ENCODE assay signal across 11 mouse cellular contexts in genomic region chr12:110797842-110798431, GRCm38 (mm10). TPM values are rescaled to one million over a fixed set of nuclear protein-coding genes. Genes with fewer than 3 reads are reported as not detected.
DNase-seq lines count a peak whose midpoint lies in the region; ATAC-seq and TF ChIP-seq lines count a peak whose summit lies in the region.
"Had no signal": no experiment of that assay in that cellular context is flagged by ENCODE, and none has a peak within 500 bp of the region (broad histone marks: within the 10 kb centered on the region; RNA-seq: fewer than 3 reads in every experiment).

No protein-coding gene starts in this region.

- TF ChIP-seq CTCF in heart, adult 2 months (IDR thresholded peaks at IDR 0.05), result no peak
- no peak for TF ChIP-seq CTCF in C2C12 (IDR thresholded peaks at IDR 0.05; ENCODE audit: control insufficient read depth, insufficient read depth, insufficient read length)

- peaks cover 6% of the 10 kb centered on the region for H3K4me1 ChIP-seq in heart, adult 2 months (ENCODE audit: control insufficient read depth, insufficient read depth, low read length)

- no peaks in the 10 kb centered on the region for H3K36me3 ChIP-seq in heart, adult 2 months (ENCODE audit: control insufficient read depth, insufficient read depth, low read length)
- H3K36me3 ChIP-seq in C2C12 (ENCODE audit: control insufficient read depth, insufficient read depth), result peaks cover 3% of the 10 kb centered on the region

- intact Hi-C loops in heart, adult 2 months (cut with DNase I), result no loop called here
- intact Hi-C loops in heart, postnatal 25 days (cut with DNase I), result no loop called here

- peak in 1 of 2 experiments; percentile 42 for DNase-seq in heart, adult 2 months
- DNase-seq in heart, postnatal 25 days (ENCODE audit: low spot score), result no peak
- peak; percentile 13 to 42 for DNase-seq in heart, adult 9 months (ENCODE audit: low spot score in 2 of 2)
- DNase-seq in kidney, postnatal 25 days, result peak; percentile 71 to 86
- DNase-seq in retina, embryonic 14.5 days (ENCODE audit: low spot score), result no peak
- no peak for DNase-seq in spleen, postnatal 36 days (ENCODE audit: low spot score in 2 of 2)
- DNase-seq: embryo, embryonic 11 days; layer of hippocampus, adult 9-11 months; lung, embryonic 14.5 days had no signal

- TF ChIP-seq EP300 in heart, adult 2 months (IDR thresholded peaks at IDR 0.05; ENCODE audit: insufficient read depth, low read depth, low read length), result no peak

- H3K9ac ChIP-seq in heart, adult 2 months (ENCODE audit: low read depth, low read length), result no peak overlapping the region
- H3K9ac ChIP-seq: lung, embryonic 14.5 days had no signal

- peak overlapping the region; percentile 9; the same call in 1 of the 2 replicates for H3K27ac ChIP-seq in heart, adult 2 months

- H3K4me3 ChIP-seq in heart, adult 2 months, result no peak overlapping the region
- H3K4me3 ChIP-seq in C2C12 (ENCODE audit: insufficient read depth, poor library complexity, severe bottlenecking), result no peak overlapping the region

- no peaks in the 10 kb centered on the region for H3K27me3 ChIP-seq in heart, adult 2 months (ENCODE audit: control insufficient read depth, insufficient read depth, low read length)
- H3K27me3 ChIP-seq in C2C12 (ENCODE audit: control insufficient read depth, insufficient read depth, insufficient read length), result no peaks in the 10 kb centered on the region

- no peak for TF ChIP-seq POLR2A in heart, adult 2 months (IDR thresholded peaks at IDR 0.05; ENCODE audit: insufficient read depth, low read depth, low read length)

- no peak for ATAC-seq in CD4-positive, CD25-positive, alpha-beta regulatory T cell, adult 4 months

- peaks cover 3% of the 10 kb centered on the region for H3K79me3 ChIP-seq in C2C12 (ENCODE audit: low read depth)

- no peaks in the 10 kb centered on the region; the same call in 1 of the 2 replicates for H3K79me2 ChIP-seq in heart, adult 2 months (replicated peaks; ENCODE audit: control insufficient read depth, insufficient read depth, low read length)
- H3K79me2 ChIP-seq in C2C12 (ENCODE audit: control insufficient read depth, insufficient read depth), result peaks cover 18% of the 10 kb centered on the region

- WGBS in heart, adult 2 months, result 66% methylated on average over 10 of the region's 10 CpGs

- no peak overlapping the region for H3ac ChIP-seq in C2C12 (ENCODE audit: control insufficient read depth, insufficient read length, low read depth)

TF ChIP-seq in C2C12, 6 proteins besides CTCF, POLR2A, EP300 and RAD21:
- TF ChIP-seq CEBPB (IDR thresholded peaks at IDR 0.05; ENCODE audit: low read depth) (no peak), FOSL1 (IDR thresholded peaks at IDR 0.05; ENCODE audit: insufficient read depth, low read length, poor library complexity, severe bottlenecking) (no peak), MAX (IDR thresholded peaks at IDR 0.05) (peak; percentile 95), USF1 (IDR thresholded peaks at IDR 0.05; ENCODE audit: low read depth) (no peak), MYOD1 (IDR thresholded peaks at IDR 0.05; ENCODE audit: control insufficient read depth, insufficient read length, low read depth) (peak; percentile 54)

RNA-seq across cellular contexts. Expression of gene Mok, which starts 42.8 kb away (rescaled TPM):
- under 1 TPM; 0.36 to 0.86 TPM for total RNA-seq in heart, adult 2 months (2021)
- 0.82 and 1.1 TPM in 2 replicates for polyA plus RNA-seq in heart, adult 2 months (2012; rRNA removed)
- total RNA-seq in heart, postnatal 25 days (2021), result under 1 TPM; 0.31 to 0.39 TPM
- polyA plus RNA-seq in C2C12 (2012; fragmentation: generic; extraction: Trizol), result 2.0 TPM
- polyA plus RNA-seq in CD4-positive, CD25-positive, alpha-beta regulatory T cell, adult 4 months (2017; shearing (Covaris generic)), result under 1 TPM; 0.24 to 0.63 TPM

RNA-seq across cellular contexts. Expression of gene Zfp839, which starts 52.1 kb away (rescaled TPM):
- total RNA-seq in heart, adult 2 months (2021), result 10 to 100 TPM in 1 of 2 experiments, 1 to 10 TPM in 1; 9.1 to 10.3 TPM
- polyA plus RNA-seq in heart, adult 2 months (2012; rRNA removed), result 4.8 and 8.2 TPM in 2 replicates
- total RNA-seq in heart, postnatal 25 days (2021), result 1 to 10 TPM; 9.3 to 9.8 TPM
- 1.2 TPM for polyA plus RNA-seq in C2C12 (2012; fragmentation: generic; extraction: Trizol)
- polyA plus RNA-seq in CD4-positive, CD25-positive, alpha-beta regulatory T cell, adult 4 months (2017; shearing (Covaris generic)), result 1 to 10 TPM; 2.4 to 2.8 TPM

Comparison
In these comparisons a context has a peak if more than half of its experiments do, and no peak if none do; other contexts are left out.
1. DNase-seq: peak in heart, adult 9 months (2 of 2) and kidney, postnatal 25 days (2 of 2); none in heart, postnatal 25 days (single experiment), retina, embryonic 14.5 days (single experiment) and spleen, postnatal 36 days (0 of 2).